Mouse (Mus musculus) layer of hippocampus, adult 11-12 months (tissue): ENCODE measurements around the gene Sh3bp4.

Experiments used
- DNase-seq: peaks from one replicate; pipeline ENCODE4 v3.0.0; 2022; ENCODE audit warnings: low spot score

Gene Sh3bp4

GRCm38 (mm10) chr1:89071371-89072142 is 1.3 kb downstream of the Sh3bp4 start:
- DNase-seq = no peak

GRCm38 (mm10) chr1:89072143-89072990 is 2.2 kb downstream of the Sh3bp4 start:
- no peak for DNase-seq

GRCm38 (mm10) chr1:89073291-89073846 is 3.2 kb downstream of the Sh3bp4 start:
- DNase-seq = no peak

GRCm38 (mm10) chr1:89074678-89075077 is 4.5 kb downstream of the Sh3bp4 start:
- no peak for DNase-seq

- no peak for DNase-seq
These were observed 4.9 kb downstream of the Sh3bp4 start for GRCm38 (mm10) chr1:89075120-89075519.

- DNase-seq = no peak
These were observed 6.6 kb downstream of the Sh3bp4 start for GRCm38 (mm10) chr1:89076777-89077176.

- DNase-seq = no peak
These were observed 8.0 kb downstream of the Sh3bp4 start for GRCm38 (mm10) chr1:89078240-89078639.

GRCm38 (mm10) chr1:89078730-89079129 is 8.5 kb downstream of the Sh3bp4 start:
- DNase-seq = no peak

GRCm38 (mm10) chr1:89079239-89079638 is 9.0 kb downstream of the Sh3bp4 start:
- DNase-seq = no peak

GRCm38 (mm10) chr1:89080371-89080770 is 10.2 kb downstream of the Sh3bp4 start:
- DNase-seq = no peak

- DNase-seq = no peak
These were observed 10.6 kb downstream of the Sh3bp4 start for GRCm38 (mm10) chr1:89080795-89081194.

- no peak for DNase-seq
These were observed 11.2 kb downstream of the Sh3bp4 start for GRCm38 (mm10) chr1:89081371-89081770.

GRCm38 (mm10) chr1:89082171-89082882 is 12.1 kb downstream of the Sh3bp4 start:
- no peak for DNase-seq

GRCm38 (mm10) chr1:89086575-89087153 is 16.4 kb downstream of the Sh3bp4 start:
- no peak for DNase-seq

- DNase-seq = no peak
These were observed 17.9 kb downstream of the Sh3bp4 start for GRCm38 (mm10) chr1:89088144-89088543.

GRCm38 (mm10) chr1:89088748-89089288 is 18.6 kb downstream of the Sh3bp4 start:
- DNase-seq = no peak

- DNase-seq = no peak
These were observed 19.8 kb downstream of the Sh3bp4 start for GRCm38 (mm10) chr1:89089821-89090600.

- no peak for DNase-seq
These were observed 20.5 kb downstream of the Sh3bp4 start for GRCm38 (mm10) chr1:89090676-89091075.

- DNase-seq = no peak
These were observed 21.8 kb downstream of the Sh3bp4 start for GRCm38 (mm10) chr1:89092019-89092418.

- DNase-seq = peak; percentile 72
These were observed 22.3 kb downstream of the Sh3bp4 start for GRCm38 (mm10) chr1:89092442-89092991.
